Mouse (Mus musculus) left cerebral cortex, adult 8-10 months (tissue): ENCODE results near the gene Lct. TPM values are rescaled to one million over a fixed set of nuclear protein-coding genes. Genes with fewer than 3 reads are reported as not detected.
"Not testable (repeated sequence)": the region's sequence is repeated elsewhere in the genome, so short reads cannot be mapped to it uniquely, and the experiment has no call there.

ENCODE experiments used
- DNase-seq, 2 experiments: peaks; one replicate each; pipeline ENCODE4 v3.0.0; 2022; ENCODE audit warnings: low spot score in 2 of 2
- total RNA-seq, 4 experiments: library from RNA; stranded (reverse); gene quantifications; 2 replicates each; pipeline ENCODE4 v1.2.4; 2022

Gene Lct
- total RNA-seq, 4 experiments from 2014 or later = 1.0 to 1.2 (median 1.1) TPM

DNA sequence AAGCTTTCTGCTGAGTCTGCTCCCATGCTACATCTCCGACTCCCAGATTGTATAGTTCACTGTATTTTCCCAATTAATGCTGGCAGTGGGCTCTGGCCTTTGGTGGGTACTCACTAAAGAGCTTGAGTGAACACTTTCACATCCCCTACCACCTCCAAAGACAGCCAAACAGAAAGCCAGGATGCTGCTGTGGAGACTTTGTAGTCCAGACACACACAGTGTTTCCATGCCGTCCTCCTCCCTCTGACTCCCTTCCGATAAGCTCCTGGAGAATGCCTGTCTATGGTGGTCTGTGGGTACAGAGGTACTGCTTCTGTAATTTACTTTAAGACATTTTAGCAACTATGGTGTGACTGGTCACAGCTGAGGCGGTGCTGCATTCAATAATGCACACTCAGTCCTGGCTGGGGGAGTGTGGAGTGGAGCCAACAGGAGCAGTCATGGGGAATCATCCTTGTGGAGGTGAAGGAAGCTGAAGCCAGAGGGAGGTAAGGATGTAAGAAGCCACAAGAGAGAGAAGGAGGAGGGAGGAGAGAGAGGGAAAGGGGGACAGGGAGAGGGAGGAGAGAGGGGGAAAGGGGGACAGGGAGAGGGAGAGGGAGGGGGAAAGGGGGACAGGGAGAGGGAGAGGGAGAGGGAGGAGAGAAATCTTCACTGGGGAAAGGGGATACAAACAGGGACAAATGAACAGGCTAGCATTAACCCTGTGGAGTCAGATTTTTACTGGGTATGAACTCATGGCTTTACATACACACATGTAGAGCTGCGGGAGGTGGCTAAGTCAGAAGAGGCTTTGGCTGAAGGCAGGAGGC lies 32.2 kb downstream of the Lct start:
- no peak for DNase-seq

DNA sequence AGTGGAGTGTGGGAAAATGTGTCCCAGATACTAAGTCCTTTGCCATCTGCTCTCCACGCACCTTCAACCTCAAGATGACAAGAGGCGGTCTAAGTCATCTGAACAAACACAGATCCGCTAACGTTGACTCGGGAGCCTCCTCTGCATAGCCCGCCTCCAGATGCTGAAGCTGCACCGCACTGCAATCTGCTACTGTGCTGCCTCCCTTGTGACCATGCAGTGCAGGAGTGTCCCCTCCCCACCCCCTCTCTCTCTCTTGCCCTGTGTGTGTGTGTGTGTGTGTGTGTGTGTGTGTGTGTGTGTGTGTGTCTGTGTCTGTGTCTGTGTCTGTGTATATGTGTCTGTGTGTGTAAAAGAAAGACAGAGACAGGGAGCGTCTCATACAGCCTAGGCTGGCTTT lies 32.8 kb downstream of the Lct start:
- DNase-seq = no peak

DNA sequence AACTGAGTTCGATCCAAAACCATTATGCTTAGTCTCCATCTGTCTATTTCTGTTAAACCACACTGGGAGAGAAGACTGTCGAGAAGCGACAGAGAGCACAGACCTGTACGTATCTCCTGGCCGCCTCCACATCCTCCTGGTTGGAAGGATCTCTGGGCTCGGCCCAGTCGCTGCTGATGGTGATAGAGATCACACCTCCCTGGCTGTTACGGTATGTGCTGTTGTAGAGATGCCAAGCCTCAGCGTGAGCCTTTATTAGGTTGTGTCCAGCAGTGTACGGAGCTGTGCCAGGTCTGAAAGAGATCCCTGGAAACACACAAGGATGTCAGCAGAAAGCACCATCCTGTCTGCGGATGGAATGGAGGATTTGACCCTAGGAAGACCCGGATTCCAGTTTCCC lies 34.6 kb downstream of the Lct start:
- no peak for DNase-seq

GRCm38 (mm10) chr1:128290295-128290694 lies 37.8 kb downstream of the Lct start:
- DNase-seq = no peak

GRCm38 (mm10) chr1:128285136-128285535 lies 43.0 kb downstream of the Lct start:
- no peak for DNase-seq

- DNase-seq = no peak
Observed at GRCm38 (mm10) chr1:128284157-128284690, 43.9 kb downstream of the Lct start.

GRCm38 (mm10) chr1:128282924-128283323 lies 45.2 kb downstream of the Lct start:
- DNase-seq = no peak

DNA sequence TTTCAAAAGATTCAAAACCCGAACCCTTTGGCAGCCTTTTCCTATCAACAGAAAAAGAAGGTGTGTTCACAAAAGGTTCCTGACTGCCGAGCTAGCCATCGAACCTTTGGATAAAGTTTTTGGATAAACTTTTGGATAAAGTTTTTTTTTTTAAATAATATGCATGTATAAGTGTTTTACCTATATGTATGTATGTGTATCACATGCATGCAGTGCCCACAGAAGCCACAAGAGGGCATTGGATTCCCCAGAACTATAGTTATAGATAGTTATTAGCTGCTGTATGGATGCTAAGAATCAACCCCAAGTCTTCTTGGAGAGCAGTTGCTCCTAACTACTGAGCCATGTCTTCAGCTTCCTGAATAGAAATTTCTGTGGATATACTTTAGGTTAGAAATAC lies 46.4 kb downstream of the Lct start:
- DNase-seq = no peak

- no peak for DNase-seq
Observed at GRCm38 (mm10) chr1:128278563-128278962, 49.6 kb downstream of the Lct start.

DNA sequence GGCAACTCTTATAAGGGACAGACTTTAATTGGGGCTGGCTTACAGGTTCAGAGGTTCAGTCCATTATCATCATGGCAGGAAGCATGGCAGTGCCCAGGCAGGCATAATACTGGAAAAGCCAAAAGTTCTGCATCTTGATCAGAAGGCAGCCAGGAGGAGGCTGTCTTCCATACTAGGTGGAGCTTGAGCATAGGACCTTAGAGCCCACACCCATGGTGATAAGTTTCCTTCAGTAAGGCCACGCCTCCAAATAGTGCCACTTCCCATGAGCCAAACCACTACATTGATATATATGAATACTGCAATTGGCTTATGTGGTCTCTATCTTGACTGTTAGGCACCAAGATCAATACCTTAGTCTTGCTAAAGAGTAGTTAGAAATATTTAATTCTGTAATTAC lies 52.2 kb downstream of the Lct start:
- no peak for DNase-seq

GRCm38 (mm10) chr1:128270731-128271130 lies 57.4 kb downstream of the Lct start:
- DNase-seq = no peak

- not testable (repeated sequence) for DNase-seq
Observed at GRCm38 (mm10) chr1:128267061-128267460, 61.1 kb downstream of the Lct start.

DNA sequence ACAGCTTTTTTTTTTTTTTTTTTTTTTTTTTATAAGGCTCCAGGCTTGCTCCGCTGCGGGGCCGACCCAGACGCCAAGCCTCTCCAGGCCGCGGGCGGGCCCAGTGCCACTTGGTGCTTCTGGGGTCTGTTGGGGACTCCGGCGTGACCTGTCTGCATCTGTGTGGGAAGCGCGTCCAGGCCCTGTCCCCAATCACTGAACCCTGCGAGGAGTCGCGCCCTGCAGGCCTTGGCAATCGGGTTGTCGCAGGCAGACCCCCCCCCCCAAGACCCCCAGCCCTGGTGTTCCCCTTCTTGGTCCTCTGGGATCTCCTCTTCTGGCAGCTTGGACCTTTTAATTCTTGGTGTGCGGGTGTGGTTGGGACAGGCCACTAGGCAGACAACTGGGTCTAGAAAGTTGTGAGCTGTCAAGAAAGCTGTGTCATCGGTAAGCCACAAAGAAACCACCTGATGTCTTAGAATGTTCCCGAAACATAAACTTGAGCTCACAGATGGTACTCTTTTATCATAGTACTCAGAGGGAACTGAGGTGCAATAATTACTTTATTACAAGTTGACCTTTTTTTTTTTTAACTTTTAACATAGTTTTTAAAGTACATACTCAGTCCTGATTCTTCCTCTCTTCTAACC lies 83.3 kb downstream of the Lct start:
- no peak for DNase-seq

DNA sequence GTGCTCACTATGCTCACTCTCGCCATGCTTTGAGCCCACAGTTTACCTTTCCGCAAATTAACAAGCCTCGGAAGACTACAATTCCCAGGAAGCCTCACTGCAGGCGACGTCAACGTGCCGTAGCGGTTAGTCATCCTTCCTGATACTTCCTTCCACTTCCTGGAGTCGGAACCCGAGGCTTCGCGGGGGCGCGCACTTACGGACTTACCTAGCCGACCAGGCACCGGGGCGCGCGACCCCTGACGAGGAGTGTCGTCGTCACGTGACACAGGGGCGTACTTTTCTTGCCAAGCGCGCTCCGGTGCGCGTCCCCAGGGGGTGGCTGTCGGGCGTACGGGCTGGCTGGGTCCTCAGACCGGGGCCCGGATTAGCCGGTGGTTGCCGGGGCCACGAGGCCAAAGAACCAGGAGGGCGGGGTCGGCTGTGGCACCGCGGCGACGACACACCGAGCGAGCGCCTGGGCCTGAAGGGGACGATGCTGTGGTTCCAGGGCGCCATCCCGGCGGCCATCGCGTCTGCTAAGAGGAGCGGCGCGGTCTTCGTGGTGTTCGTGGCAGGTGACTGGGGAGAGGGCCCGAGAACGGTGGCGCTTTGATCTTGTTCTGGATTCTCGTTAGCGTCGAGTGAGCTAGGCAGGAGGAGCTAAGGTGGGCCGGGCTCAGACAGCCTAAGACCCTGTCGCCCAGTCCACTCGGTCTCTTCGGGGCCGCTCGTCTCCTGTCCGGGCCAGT lies 84.0 kb downstream of the Lct start:
- DNase-seq = peak; percentile 89 to 97

DNA sequence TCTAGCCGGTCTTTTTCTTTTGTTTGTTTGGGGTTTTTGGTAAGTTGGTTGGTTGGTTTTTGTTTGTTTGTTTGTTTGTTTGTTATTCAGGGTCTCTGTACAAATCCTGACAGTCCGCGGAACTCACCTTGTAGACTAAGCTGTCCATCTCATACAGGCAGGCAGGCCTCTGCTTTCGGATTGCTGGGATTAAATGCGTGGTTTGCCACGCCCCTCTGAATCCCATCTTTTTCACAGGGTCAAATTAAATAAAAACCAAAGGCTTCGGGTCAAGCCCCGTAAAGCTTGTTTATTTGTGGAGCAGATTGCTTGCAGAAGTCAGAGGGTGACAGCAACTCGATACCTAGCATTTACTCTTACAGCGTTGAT lies 84.5 kb downstream of the Lct start, which contains the start of gene Ubxn4:
Gene Ubxn4 (plus strand): TSS at position 338 of the 369 bp plus-strand sequence.
- no peak for DNase-seq

GRCm38 (mm10) chr1:128235181-128235580 lies 92.9 kb downstream of the Lct start:
- no peak for DNase-seq

Other genes with a start within 250 kb of the Lct start
- gene Zranb3, start 225.3 kb downstream of the Lct start, total RNA-seq = 1 to 10 TPM; 6.4 to 8.2 (median 7.3) TPM
- gene R3hdm1, start 225.0 kb downstream of the Lct start, total RNA-seq = 100 to 1,000 TPM; 328 to 386 (median 370) TPM
- 10 to 100 TPM; 41.7 to 44.8 (median 44.3) TPM for gene Ubxn4, start 84.4 kb downstream of the Lct start, total RNA-seq
- 1 to 10 TPM; 6.1 to 8.7 (median 7.3) TPM for gene Mcm6, start 31.3 kb upstream of the Lct start, total RNA-seq
- 10 to 100 TPM; 54.0 to 57.0 (median 55.8) TPM for gene Dars, start 89.0 kb upstream of the Lct start, total RNA-seq